Mouse (Mus musculus): ENCODE data around the gene Slc22a4. TPM values are rescaled to one million over a fixed set of nuclear protein-coding genes. Genes with fewer than 3 reads are reported as not detected.
"Not testable (repeated sequence)": the region's sequence is repeated elsewhere in the genome, so short reads cannot be mapped to it uniquely, and the experiment has no call there.

Slc22a4 gene
- total and polyA plus RNA-seq, 2 experiments from 2014 or later = 0.96 to 2.1 TPM

GRCm38 (mm10) chr11:54002761-54003717 is 24.9 kb downstream of the Slc22a4 start:
- WGBS = 32% methylated on average over 12 of the region's 12 CpGs
- H3K4me3 ChIP-seq (ENCODE audit: low read depth, low read length); H3K4me2 ChIP-seq (ENCODE audit: low read depth, low read length); H3K9ac ChIP-seq (replicated peaks; ENCODE audit: low read depth, low read length); H3K27me3 ChIP-seq (ENCODE audit: control insufficient read depth, insufficient read depth, low read length); H3K9me3 ChIP-seq (replicated peaks; ENCODE audit: control insufficient read depth, low read length); H3K27ac ChIP-seq (ENCODE audit: low read depth); H3K4me1 ChIP-seq (ENCODE audit: control insufficient read depth, insufficient read depth); H3K36me3 ChIP-seq (replicated peaks; ENCODE audit: control insufficient read depth, insufficient read depth, low read length): not testable (repeated sequence)
- peak; percentile 74 for DNase-seq (ENCODE audit: low spot score)
- peak; percentile 83 for TF ChIP-seq CTCF (IDR thresholded peaks at IDR 0.05; ENCODE audit: low read depth)
- peak; percentile 52; the same call in 1 of the 2 replicates for ATAC-seq (ENCODE audit: insufficient read depth, low read depth)

- peak; percentile 62; the same call in 1 of the 2 replicates for ATAC-seq (ENCODE audit: insufficient read depth, low read depth)
- peaks cover 3% of the 10 kb centered on the region; the same call in 1 of the 2 replicates for H3K4me1 ChIP-seq (ENCODE audit: control insufficient read depth, insufficient read depth)
- 8% methylated on average over 5 of the region's 5 CpGs for WGBS
Observed at GRCm38 (mm10) chr11:54002147-54002760, 25.6 kb downstream of the Slc22a4 start.

GRCm38 (mm10) chr11:53997661-53998060 is 30.2 kb downstream of the Slc22a4 start:
- H3K9me3 ChIP-seq (replicated peaks; ENCODE audit: control insufficient read depth, low read length) = no peaks in the 10 kb centered on the region
- H3K9ac ChIP-seq (replicated peaks; ENCODE audit: low read depth, low read length) = no peak overlapping the region
- no peak overlapping the region for H3K4me2 ChIP-seq (ENCODE audit: low read depth, low read length)
- no peak for ATAC-seq (ENCODE audit: insufficient read depth, low read depth)
- WGBS = 34% methylated on average over 2 of the region's 2 CpGs
- H3K27me3 ChIP-seq (ENCODE audit: control insufficient read depth, insufficient read depth, low read length) = 0 out of 2 replicates have a peak, but pooled peaks cover 7% of the 10 kb centered on the region
- no peak overlapping the region for H3K4me3 ChIP-seq (ENCODE audit: low read depth, low read length)
- H3K27ac ChIP-seq (ENCODE audit: low read depth) = no peak overlapping the region
- TF ChIP-seq CTCF (IDR thresholded peaks at IDR 0.05; ENCODE audit: low read depth) (no peak), EP300 (IDR thresholded peaks at IDR 0.05; ENCODE audit: low read depth) (no peak)
- no peak for DNase-seq (ENCODE audit: low spot score)
- H3K4me1 ChIP-seq (ENCODE audit: control insufficient read depth, insufficient read depth) = no peaks in the 10 kb centered on the region
- H3K36me3 ChIP-seq (replicated peaks; ENCODE audit: control insufficient read depth, insufficient read depth, low read length) = no peaks in the 10 kb centered on the region

More at GRCm38 (mm10) chr11:54002147-54002760, 25.6 kb downstream of the Slc22a4 start:
- no peaks in the 10 kb centered on the region for H3K9me3 ChIP-seq (replicated peaks; ENCODE audit: control insufficient read depth, low read length)
- H3K27ac ChIP-seq (ENCODE audit: low read depth) = no peak overlapping the region
- DNase-seq (ENCODE audit: low spot score) = peak; percentile 56
- no peak overlapping the region for H3K9ac ChIP-seq (replicated peaks; ENCODE audit: low read depth, low read length)
- TF ChIP-seq CTCF (IDR thresholded peaks at IDR 0.05; ENCODE audit: low read depth) = peak; percentile 68
- no peak for TF ChIP-seq EP300 (IDR thresholded peaks at IDR 0.05; ENCODE audit: low read depth)
- H3K4me2 ChIP-seq (ENCODE audit: low read depth, low read length) = no peak overlapping the region
- H3K4me3 ChIP-seq (ENCODE audit: low read depth, low read length) = no peak overlapping the region
- 0 out of 2 replicates have a peak, but pooled peaks cover 7% of the 10 kb centered on the region for H3K27me3 ChIP-seq (ENCODE audit: control insufficient read depth, insufficient read depth, low read length)
- H3K36me3 ChIP-seq (replicated peaks; ENCODE audit: control insufficient read depth, insufficient read depth, low read length) = no peaks in the 10 kb centered on the region

GRCm38 (mm10) chr11:53992264-53992663 is 35.6 kb downstream of the Slc22a4 start:
- DNase-seq (ENCODE audit: low spot score) = no peak
- Histone ChIP-seq H3K27me3 (ENCODE audit: control insufficient read depth, insufficient read depth, low read length) (no peaks in the 10 kb centered on the region), H3K36me3 (replicated peaks; ENCODE audit: control insufficient read depth, insufficient read depth, low read length) (no peaks in the 10 kb centered on the region), H3K9me3 (replicated peaks; ENCODE audit: control insufficient read depth, low read length) (no peaks in the 10 kb centered on the region), H3K4me1 (ENCODE audit: control insufficient read depth, insufficient read depth) (no peaks in the 10 kb centered on the region), H3K27ac (ENCODE audit: low read depth) (no peak overlapping the region), H3K4me2 (ENCODE audit: low read depth, low read length) (no peak overlapping the region), H3K9ac (replicated peaks; ENCODE audit: low read depth, low read length) (no peak overlapping the region), H3K4me3 (ENCODE audit: low read depth, low read length) (no peak overlapping the region)
- no peak for TF ChIP-seq CTCF (IDR thresholded peaks at IDR 0.05; ENCODE audit: low read depth)
- TF ChIP-seq EP300 (IDR thresholded peaks at IDR 0.05; ENCODE audit: low read depth) = no peak
- no peak for ATAC-seq (ENCODE audit: insufficient read depth, low read depth)
- 75% methylated on average over 4 of the region's 4 CpGs for WGBS

- H3K27me3 ChIP-seq (ENCODE audit: control insufficient read depth, insufficient read depth, low read length) = no peaks in the 10 kb centered on the region
- H3K9me3 ChIP-seq (replicated peaks; ENCODE audit: control insufficient read depth, low read length) = no peaks in the 10 kb centered on the region
- H3K9ac ChIP-seq (replicated peaks; ENCODE audit: low read depth, low read length) = no peak overlapping the region
- 52% methylated on average over 1 of the region's 1 CpGs for WGBS
- no peak overlapping the region for H3K4me2 ChIP-seq (ENCODE audit: low read depth, low read length)
- H3K36me3 ChIP-seq (replicated peaks; ENCODE audit: control insufficient read depth, insufficient read depth, low read length) = no peaks in the 10 kb centered on the region
- DNase-seq (ENCODE audit: low spot score) (no peak), ATAC-seq (ENCODE audit: insufficient read depth, low read depth) (no peak)
- no peak overlapping the region for H3K4me3 ChIP-seq (ENCODE audit: low read depth, low read length)
- no peak overlapping the region for H3K27ac ChIP-seq (ENCODE audit: low read depth)
- no peaks in the 10 kb centered on the region for H3K4me1 ChIP-seq (ENCODE audit: control insufficient read depth, insufficient read depth)
- TF ChIP-seq CTCF (IDR thresholded peaks at IDR 0.05; ENCODE audit: low read depth) (peak; percentile 22; the same call in 1 of the 2 replicates), EP300 (IDR thresholded peaks at IDR 0.05; ENCODE audit: low read depth) (no peak)
Observed at GRCm38 (mm10) chr11:53989232-53989631, 38.7 kb downstream of the Slc22a4 start.

Measured in heart, postnatal 0 days (tissue).